Mouse (Mus musculus) MEL (cell line): ENCODE data around the gene Nup93. TPM values are rescaled to one million over a fixed set of nuclear protein-coding genes. Genes with fewer than 3 reads are reported as not detected.

ENCODE experiments used
- DNase-seq: peaks from one replicate; pipeline ENCODE4 v3.0.0; 2011; ENCODE audit warnings: low read depth, low spot score
- H3K27ac ChIP-seq: 2 replicates; pipeline ENCODE4 v1.5.1; 2012; ENCODE audit warnings: low read depth, mild to moderate bottlenecking, control low read depth, low read length, moderate library complexity; ENCODE audit not compliant: control insufficient read depth
- H3K27me3 ChIP-seq, 2 experiments: fragments of 150-350 bp in 1 of 2; sonication (generic) in 1 of 2; 2 replicates each; pipeline ENCODE4 v1.6.1; 2012; ENCODE audit warnings: low read length in 2 of 2, mild to moderate bottlenecking in 2 of 2, improper control_type of control experiment in 1 of 2, moderate library complexity in 1 of 2; ENCODE audit not compliant: insufficient read depth in 2 of 2, control insufficient read depth in 1 of 2
- H3K36me3 ChIP-seq, 2 experiments: 2 replicates each; pipeline ENCODE4 v1.6.1; 2012 to 2014; ENCODE audit warnings: low read length in 2 of 2, improper control_type of control experiment in 1 of 2, inconsistent platforms in 1 of 2, mild to moderate bottlenecking in 1 of 2; ENCODE audit not compliant: insufficient read depth in 2 of 2, control insufficient read depth in 1 of 2
- H3K4me1 ChIP-seq, 2 experiments: fragments of 150-350 bp in 1 of 2; sonication (generic) in 1 of 2; 2 replicates each; pipeline ENCODE4 v1.6.1; 2012; ENCODE audit warnings: low read length in 2 of 2, improper control_type of control experiment in 1 of 2, mild to moderate bottlenecking in 1 of 2; ENCODE audit not compliant: insufficient read depth in 2 of 2, control insufficient read depth in 1 of 2
- H3K4me3 ChIP-seq, 2 experiments: fragments of 150-350 bp in 1 of 2; sonication (generic) in 1 of 2; 2 replicates each; pipeline ENCODE4 v1.5.1; 2012; ENCODE audit warnings: low read depth in 2 of 2, low read length in 2 of 2, mild to moderate bottlenecking in 2 of 2, moderate library complexity in 2 of 2, control low read depth in 1 of 2, improper control_type of control experiment in 1 of 2; ENCODE audit not compliant: control insufficient read depth in 1 of 2, insufficient read depth in 1 of 2
- H3K79me2 ChIP-seq: 2 replicates; pipeline ENCODE4 v1.6.1; 2012; ENCODE audit warnings: mild to moderate bottlenecking, low read length, moderate library complexity; ENCODE audit not compliant: control insufficient read depth, poor library complexity, insufficient read depth
- H3K9ac ChIP-seq: 2 replicates; pipeline ENCODE4 v1.6.1; 2012; ENCODE audit warnings: low read depth, mild to moderate bottlenecking, control low read depth, low read length, moderate library complexity; ENCODE audit not compliant: control insufficient read depth, poor library complexity, severe bottlenecking
- H3K9me3 ChIP-seq: fragments of 150-350 bp; sonication (generic); replicated peaks from 2 replicates; pipeline ENCODE4 v1.6.1; 2012; ENCODE audit warnings: mild to moderate bottlenecking, low read length, improper control_type of control experiment, moderate library complexity; ENCODE audit not compliant: insufficient read depth
- BHLHE40 ChIP-seq: IDR thresholded peaks from 2 replicates; pipeline ENCODE4 v1.6.1; 2012; ENCODE audit warnings: low read depth, mild to moderate bottlenecking, inconsistent platforms, low read length, improper control_type of control experiment, borderline replicate concordance
- CTCF ChIP-seq, 3 experiments: IDR thresholded peaks in 2 of 3; conservative IDR thresholded peaks in 1 of 3; 2 replicates each; pipeline ENCODE4 v1.5.1; 2011 to 2012; ENCODE audit warnings: low read length in 3 of 3, low read depth in 2 of 3, mild to moderate bottlenecking in 2 of 3, improper control_type of control experiment in 1 of 3, inconsistent platforms in 1 of 3, mixed read lengths in 1 of 3, moderate library complexity in 1 of 3; ENCODE audit not compliant: control insufficient read depth in 1 of 3, insufficient read depth in 1 of 3, poor library complexity in 1 of 3, severe bottlenecking in 1 of 3
- MAFK ChIP-seq: IDR thresholded peaks from 2 replicates; pipeline ENCODE4 v1.6.1; 2011; ENCODE audit warnings: low read depth, mild to moderate bottlenecking, low read length, improper control_type of control experiment, borderline replicate concordance
- POLR2A ChIP-seq, 2 experiments: IDR thresholded peaks; 2 replicates each; pipeline ENCODE4 v1.6.1; 2011 to 2012; ENCODE audit warnings: low read length in 2 of 2, mild to moderate bottlenecking in 2 of 2, control low read depth in 1 of 2, improper control_type of control experiment in 1 of 2, low read depth in 1 of 2, moderate library complexity in 1 of 2; ENCODE audit not compliant: control insufficient read depth in 1 of 2, insufficient read depth in 1 of 2, poor library complexity in 1 of 2
- POLR2AphosphoS5 ChIP-seq: IDR thresholded peaks from 2 replicates; pipeline ENCODE4 v1.6.1; 2012; ENCODE audit warnings: low read depth, borderline replicate concordance, mild to moderate bottlenecking, inconsistent platforms, low read length, moderate library complexity, mixed read lengths
- RAD21 ChIP-seq: IDR thresholded peaks from 2 replicates; pipeline ENCODE4 v1.6.1; 2011; ENCODE audit warnings: mild to moderate bottlenecking, low read depth, low read length, improper control_type of control experiment
- RCOR1 ChIP-seq: IDR thresholded peaks from 2 replicates; pipeline ENCODE4 v1.6.1; 2012; ENCODE audit warnings: low read depth, mild to moderate bottlenecking, inconsistent platforms, low read length, improper control_type of control experiment
- SMC3 ChIP-seq: IDR thresholded peaks from 2 replicates; pipeline ENCODE4 v1.6.1; 2011; ENCODE audit warnings: low read depth, low read length, improper control_type of control experiment
- TAL1 ChIP-seq: IDR thresholded peaks from 2 replicates; pipeline ENCODE4 v1.6.1; 2012; ENCODE audit warnings: mild to moderate bottlenecking, inconsistent platforms, low read length, moderate library complexity, mixed read lengths
- TCF12 ChIP-seq: IDR thresholded peaks from 2 replicates; pipeline ENCODE4 v1.6.1; 2014; ENCODE audit warnings: low read depth, mild to moderate bottlenecking, inconsistent platforms, low read length, improper control_type of control experiment, moderate library complexity
- UBTF ChIP-seq: IDR thresholded peaks from 2 replicates; pipeline ENCODE4 v1.6.1; 2012; ENCODE audit warnings: low read depth, mild to moderate bottlenecking, inconsistent platforms, low read length, improper control_type of control experiment, moderate library complexity, borderline replicate concordance; ENCODE audit not compliant: insufficient read depth
- ZC3H11A ChIP-seq: IDR thresholded peaks from 2 replicates; pipeline ENCODE4 v1.6.1; 2012; ENCODE audit warnings: low read depth, mild to moderate bottlenecking, inconsistent platforms, low read length, improper control_type of control experiment
- ZMIZ1 ChIP-seq: IDR thresholded peaks from 2 replicates; pipeline ENCODE4 v1.6.1; 2012; ENCODE audit warnings: low read depth, mild to moderate bottlenecking, inconsistent platforms, low read length, improper control_type of control experiment, moderate library complexity
- ZNF384 ChIP-seq: IDR thresholded peaks from 2 replicates; pipeline ENCODE4 v1.6.1; 2012; ENCODE audit warnings: low read depth, mild to moderate bottlenecking, inconsistent platforms, low read length, improper control_type of control experiment
- polyA plus RNA-seq, 2 experiments: library from polyadenylated mRNA; stranded (reverse) in 1 of 2; unstranded in 1 of 2; fragments of >175 nt in 1 of 2; fragments of >200 nt in 1 of 2; gene quantifications; 2 replicates each; pipeline versions ENCODE4 v1.2.1 to v1.2.4; 2012; ENCODE audit warnings: low replicate concordance in 2 of 2, low read depth in 1 of 2; ENCODE audit not compliant: insufficient read length in 2 of 2, insufficient read depth in 1 of 2, missing spikeins in 1 of 2
- total RNA-seq: library from RNA; depleted of rRNA; stranded (reverse); fragments of 300-350 nt; gene quantifications from 2 replicates; pipeline ENCODE4 v1.2.3, GENCODE M21; 2012

The Nup93 gene
- total and polyA plus RNA-seq, 3 experiments = 71.6 to 292 (median 110) TPM

DNA sequence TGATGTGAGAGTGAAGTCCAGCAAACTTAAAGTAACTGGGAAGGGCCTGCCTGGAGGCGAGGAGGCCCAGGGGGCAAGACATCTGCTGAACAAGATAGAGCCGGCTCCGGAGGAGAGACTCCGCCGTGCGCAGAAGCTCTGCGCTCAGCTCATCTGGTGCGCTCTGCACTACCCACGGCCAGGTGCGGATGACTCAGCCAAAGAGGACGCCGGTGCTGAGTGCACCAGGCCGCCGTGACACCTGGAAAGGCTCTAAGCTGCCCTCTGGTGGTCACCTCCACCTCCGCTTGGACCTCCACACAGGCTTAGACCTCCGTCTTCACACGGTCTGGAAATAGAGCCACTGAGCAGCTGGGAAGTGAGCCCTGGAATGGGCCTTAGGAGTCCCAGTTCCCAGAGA, 27.8 kb upstream of the Nup93 start:
- Histone ChIP-seq H3K4me3 (no peak overlapping the region), H3K9ac (no peak overlapping the region), H3K4me1 (peaks cover 11 to 37% of the 10 kb centered on the region in 2 experiments), H3K27me3 (no peaks in the 10 kb centered on the region), H3K36me3 (peaks cover 0 to 23% of the 10 kb centered on the region in 2 experiments; a peak in 2 of 4 replicates), H3K27ac (no peak overlapping the region), H3K79me2 (no peaks in the 10 kb centered on the region; the same call in 1 of the 2 replicates)
- peak; percentile 46 for DNase-seq
- TF ChIP-seq UBTF (no peak), RAD21 (peak; percentile 28), POLR2AphosphoS5 (no peak), CTCF (IDR thresholded peaks at IDR 0.05 in 2 of 3, conservative IDR thresholded peaks at IDR 0.05 in 1 of 3; ENCODE audit: control insufficient read depth in 1 of 3, insufficient read depth in 1 of 3, low read depth in 2 of 3, low read length in 3 of 3, poor library complexity in 1 of 3, severe bottlenecking in 1 of 3) (peak; percentile 55 to 76 (median 65)), POLR2A (IDR thresholded peaks at IDR 0.05; ENCODE audit: control insufficient read depth in 1 of 2, insufficient read depth in 1 of 2, low read depth in 1 of 2, low read length in 2 of 2, poor library complexity in 1 of 2) (no peak), BHLHE40 (no peak), SMC3 (peak; percentile 63), ZC3H11A (peak; percentile 25; the same call in 1 of the 2 replicates), MAFK (no peak), TCF12 (peak; percentile 16; the same call in 1 of the 2 replicates)
- TF ChIP-seq, all 39 proteins: peak for 5
- no peaks in the 10 kb centered on the region for H3K9me3 ChIP-seq

DNA sequence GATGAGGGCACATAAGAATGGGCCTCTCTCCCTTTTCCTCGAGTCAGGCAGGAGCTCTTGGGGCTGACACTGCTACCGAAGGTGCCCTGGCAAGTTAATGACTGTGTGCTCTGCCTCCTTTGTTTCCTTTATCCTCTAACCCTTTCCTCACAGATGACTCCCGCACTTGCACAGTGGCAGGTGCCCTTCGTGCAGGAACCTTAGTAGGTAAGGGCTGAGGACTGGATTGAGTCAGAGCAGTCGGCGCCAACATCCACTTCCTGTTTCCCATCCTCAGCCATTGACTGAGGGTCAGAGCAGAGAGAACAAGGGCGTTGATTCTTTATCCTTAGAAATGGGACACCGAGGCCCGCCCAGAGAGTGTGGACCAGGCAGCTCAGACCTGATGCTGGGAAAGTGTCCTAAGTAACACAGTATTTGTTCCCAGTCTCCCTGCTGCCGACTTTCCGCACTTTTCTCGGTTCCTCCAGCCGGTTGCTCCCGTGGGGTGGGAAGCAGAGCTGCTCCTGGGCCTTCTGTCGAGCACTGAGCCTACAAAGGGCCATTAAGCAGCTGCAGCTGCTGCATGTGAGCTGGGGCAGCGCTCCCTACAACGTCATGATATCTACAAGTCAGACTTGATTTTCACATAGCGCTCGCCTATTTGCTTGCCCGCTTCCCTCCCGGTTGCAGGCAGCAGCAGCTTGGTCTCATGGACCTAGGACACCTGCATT, 26.9 kb upstream of the Nup93 start:
- no peak overlapping the region for H3K4me3 ChIP-seq
- peaks cover 11 to 42% of the 10 kb centered on the region in 2 experiments for H3K4me1 ChIP-seq
- no peak overlapping the region for H3K27ac ChIP-seq
- peak; percentile 40 for DNase-seq
- TF ChIP-seq ZMIZ1 (no peak), TAL1 (no peak), RCOR1 (no peak), CTCF (IDR thresholded peaks at IDR 0.05 in 2 of 3, conservative IDR thresholded peaks at IDR 0.05 in 1 of 3; ENCODE audit: control insufficient read depth in 1 of 3, insufficient read depth in 1 of 3, low read depth in 2 of 3, low read length in 3 of 3, poor library complexity in 1 of 3, severe bottlenecking in 1 of 3) (no peak), ZNF384 (no peak)
- no peaks in the 10 kb centered on the region; the same call in 1 of the 2 replicates for H3K79me2 ChIP-seq
- peaks cover 0 to 24% of the 10 kb centered on the region in 2 experiments; a peak in 2 of 4 replicates for H3K36me3 ChIP-seq
- H3K27me3 ChIP-seq = no peaks in the 10 kb centered on the region
- H3K9ac ChIP-seq = 0 out of 2 replicates have a peak overlapping the region, but pooled peaks have one; percentile 14
- H3K9me3 ChIP-seq = no peaks in the 10 kb centered on the region
